Mouse (Mus musculus) heart, embryonic 16.5 days (tissue): ENCODE results near the gene Itgb4. TPM values are rescaled to one million over a fixed set of nuclear protein-coding genes. Genes with fewer than 3 reads are reported as not detected.
A peak's percentile ranks its signal among the peaks of the same experiment; 100 is the strongest.

Experiments
- ATAC-seq: fragments of 200-750 bp; cut with Nextera tagmentation; replicated peaks from 2 replicates; pipeline ENCODE4 v1.8.0; 2017; ENCODE audit warnings: moderate number of reproducible peaks; ENCODE audit not compliant: insufficient read depth, low FRiP score; ENCODE audit errors: extremely low read depth
- H3K27ac ChIP-seq: fragments of 300-500 bp; sonication (generic); 2 replicates; pipeline ENCODE4 v1.5.1; 2014; ENCODE audit warnings: mild to moderate bottlenecking, low read length, control low read depth, moderate library complexity
- H3K27me3 ChIP-seq: fragments of 300-500 bp; sonication (generic); 2 replicates; pipeline ENCODE4 v1.6.1; 2014; ENCODE audit warnings: low read length, mixed read lengths; ENCODE audit not compliant: control insufficient read depth, insufficient read depth
- H3K36me3 ChIP-seq: fragments of 300-500 bp; sonication (generic); 2 replicates; pipeline ENCODE4 v1.6.1; 2014; ENCODE audit not compliant: control insufficient read depth, insufficient read depth
- H3K4me1 ChIP-seq: fragments of 300-500 bp; sonication (generic); 2 replicates; pipeline ENCODE4 v1.6.1; 2014; ENCODE audit warnings: low read length, mixed read lengths; ENCODE audit not compliant: control insufficient read depth, insufficient read depth
- H3K4me2 ChIP-seq: fragments of 300-500 bp; sonication (generic); 2 replicates; pipeline ENCODE4 v1.6.1; 2014; ENCODE audit warnings: low read depth, mild to moderate bottlenecking, control low read depth, low read length
- H3K4me3 ChIP-seq: fragments of 300-500 bp; sonication (generic); 2 replicates; pipeline ENCODE4 v1.5.1; 2014; ENCODE audit warnings: mild to moderate bottlenecking, control low read depth, low read length
- H3K9ac ChIP-seq: fragments of 300-500 bp; sonication (generic); 2 replicates; pipeline ENCODE4 v1.6.1; 2014; ENCODE audit warnings: low read length, control low read depth
- H3K9me3 ChIP-seq: fragments of 300-500 bp; sonication (generic); replicated peaks from 2 replicates; pipeline ENCODE4 v1.6.1; 2016; ENCODE audit warnings: low read length; ENCODE audit not compliant: control insufficient read depth
- WGBS: fragments of 180-500 bp; shearing (Covaris S2); extraction: QIAGEN DNeasy Blood & Tissue Kit; methylation state at CpG from one replicate; pipeline ENCODE4 v1.1.7; 2014; 5-methylcytosine and 5-hydroxymethylcytosine counted together
- polyA plus RNA-seq: library from polyadenylated mRNA; unstranded; fragments of >200 nt; fragmentation: Nextera tagmentation; extraction: Ambion mirVana; gene quantifications from 2 replicates; pipeline ENCODE4 v1.2.1, GENCODE M21; 2015

Gene Itgb4
- polyA plus RNA-seq, 1 experiment from 2014 or later, result 4.4 TPM

GRCm38 (mm10) chr11:115983291-115983690 is 8.8 kb downstream of the Itgb4 start:
- no peaks in the 10 kb centered on the region for H3K36me3 ChIP-seq
- no peak overlapping the region for H3K4me3 ChIP-seq
- H3K9ac ChIP-seq, result no peak overlapping the region
- no peaks in the 10 kb centered on the region for H3K4me1 ChIP-seq
- 67% methylated on average over 8 of the region's 8 CpGs for WGBS
- ATAC-seq, result no peak
- H3K4me2 ChIP-seq, result no peak overlapping the region
- H3K27ac ChIP-seq, result no peak overlapping the region
- H3K9me3 ChIP-seq, result no peaks in the 10 kb centered on the region
- no peaks in the 10 kb centered on the region for H3K27me3 ChIP-seq

- Histone ChIP-seq H3K4me1 (no peaks in the 10 kb centered on the region), H3K27ac (no peak overlapping the region), H3K36me3 (no peaks in the 10 kb centered on the region), H3K9ac (peak overlapping the region; percentile 29; the same call in 1 of the 2 replicates), H3K4me2 (peak overlapping the region; percentile 40), H3K9me3 (no peaks in the 10 kb centered on the region), H3K4me3 (0 out of 2 replicates have a peak overlapping the region, but pooled peaks have one; percentile 16), H3K27me3 (peaks cover 2% of the 10 kb centered on the region; the same call in 1 of the 2 replicates)
- 25% methylated on average over 15 of the region's 15 CpGs for WGBS
- no peak for ATAC-seq
Measured at GRCm38 (mm10) chr11:115989686-115990085, 15.2 kb downstream of the Itgb4 start.

- Histone ChIP-seq H3K4me2 (no peak overlapping the region), H3K27me3 (peaks cover 2% of the 10 kb centered on the region; the same call in 1 of the 2 replicates), H3K4me3 (no peak overlapping the region), H3K9ac (no peak overlapping the region), H3K27ac (no peak overlapping the region), H3K9me3 (no peaks in the 10 kb centered on the region), H3K36me3 (no peaks in the 10 kb centered on the region), H3K4me1 (no peaks in the 10 kb centered on the region)
- WGBS, result 55% methylated on average over 4 of the region's 4 CpGs
- ATAC-seq, result no peak
Measured at GRCm38 (mm10) chr11:115992098-115992497, 17.6 kb downstream of the Itgb4 start.

GRCm38 (mm10) chr11:115995256-115995655 is 20.7 kb downstream of the Itgb4 start:
- H3K9ac ChIP-seq, result no peak overlapping the region
- ATAC-seq, result no peak
- H3K9me3 ChIP-seq, result no peaks in the 10 kb centered on the region
- 80% methylated on average over 3 of the region's 3 CpGs for WGBS
- no peak overlapping the region for H3K4me3 ChIP-seq
- peaks cover 2% of the 10 kb centered on the region; the same call in 1 of the 2 replicates for H3K27me3 ChIP-seq
- H3K4me1 ChIP-seq, result 0 out of 2 replicates have a peak, but pooled peaks cover 2% of the 10 kb centered on the region
- H3K27ac ChIP-seq, result no peak overlapping the region
- no peak overlapping the region for H3K4me2 ChIP-seq
- H3K36me3 ChIP-seq, result no peaks in the 10 kb centered on the region

- Histone ChIP-seq H3K27ac (no peak overlapping the region), H3K4me3 (no peak overlapping the region), H3K27me3 (peaks cover 2% of the 10 kb centered on the region; the same call in 1 of the 2 replicates), H3K9me3 (no peaks in the 10 kb centered on the region), H3K9ac (no peak overlapping the region), H3K36me3 (no peaks in the 10 kb centered on the region), H3K4me1 (0 out of 2 replicates have a peak, but pooled peaks cover 2% of the 10 kb centered on the region), H3K4me2 (no peak overlapping the region)
- WGBS, result 67% methylated on average over 4 of the region's 4 CpGs
- ATAC-seq, result no peak
Measured at GRCm38 (mm10) chr11:115997047-115997446, 22.5 kb downstream of the Itgb4 start.

GRCm38 (mm10) chr11:115997662-115998061 is 23.2 kb downstream of the Itgb4 start:
- peaks cover 2% of the 10 kb centered on the region; the same call in 1 of the 2 replicates for H3K27me3 ChIP-seq
- H3K36me3 ChIP-seq, result no peaks in the 10 kb centered on the region
- no peak overlapping the region for H3K27ac ChIP-seq
- no peak overlapping the region for H3K9ac ChIP-seq
- H3K4me2 ChIP-seq, result no peak overlapping the region
- H3K4me3 ChIP-seq, result no peak overlapping the region
- WGBS, result 53% methylated on average over 5 of the region's 5 CpGs
- no peaks in the 10 kb centered on the region for H3K9me3 ChIP-seq
- 0 out of 2 replicates have a peak, but pooled peaks cover 2% of the 10 kb centered on the region for H3K4me1 ChIP-seq
- ATAC-seq, result no peak

GRCm38 (mm10) chr11:115999027-115999426 is 24.5 kb downstream of the Itgb4 start:
- no peak for ATAC-seq
- no peak overlapping the region for H3K4me2 ChIP-seq
- 0 out of 2 replicates have a peak, but pooled peaks cover 2% of the 10 kb centered on the region for H3K4me1 ChIP-seq
- WGBS, result 46% methylated on average over 7 of the region's 7 CpGs
- no peak overlapping the region for H3K9ac ChIP-seq
- no peaks in the 10 kb centered on the region for H3K36me3 ChIP-seq
- H3K27me3 ChIP-seq, result no peaks in the 10 kb centered on the region
- no peak overlapping the region for H3K27ac ChIP-seq
- no peak overlapping the region for H3K4me3 ChIP-seq
- no peaks in the 10 kb centered on the region; the same call in 1 of the 2 replicates for H3K9me3 ChIP-seq

- 11% methylated on average over 14 of the region's 14 CpGs for WGBS
- Histone ChIP-seq H3K27ac (no peak overlapping the region), H3K4me3 (no peak overlapping the region), H3K9ac (0 out of 2 replicates have a peak overlapping the region, but pooled peaks have one; percentile 44), H3K4me2 (peak overlapping the region; percentile 40; the same call in 1 of the 2 replicates), H3K4me1 (peaks cover 8% of the 10 kb centered on the region; the same call in 1 of the 2 replicates), H3K36me3 (no peaks in the 10 kb centered on the region), H3K27me3 (no peaks in the 10 kb centered on the region), H3K9me3 (no peaks in the 10 kb centered on the region; the same call in 1 of the 2 replicates)
- ATAC-seq, result 0 out of 2 replicates have a peak, but pooled peaks have one; percentile 23
Measured at GRCm38 (mm10) chr11:115999538-116000143, 25.1 kb downstream of the Itgb4 start.

- no peak overlapping the region for H3K9ac ChIP-seq
- no peaks in the 10 kb centered on the region for H3K36me3 ChIP-seq
- H3K27me3 ChIP-seq, result no peaks in the 10 kb centered on the region
- H3K4me3 ChIP-seq, result no peak overlapping the region
- H3K9me3 ChIP-seq, result no peaks in the 10 kb centered on the region; the same call in 1 of the 2 replicates
- no peak overlapping the region for H3K27ac ChIP-seq
- peaks cover 14% of the 10 kb centered on the region for H3K4me1 ChIP-seq
- WGBS, result 65% methylated on average over 10 of the region's 10 CpGs
- no peak overlapping the region for H3K4me2 ChIP-seq
- no peak for ATAC-seq
Measured at GRCm38 (mm10) chr11:116000607-116001006, 26.1 kb downstream of the Itgb4 start.
